Mouse (Mus musculus) midbrain, embryonic 13.5 days (tissue): ENCODE results near the gene Prkcb. TPM values are rescaled to one million over a fixed set of nuclear protein-coding genes. Genes with fewer than 3 reads are reported as not detected.
A peak's percentile ranks its signal among the peaks of the same experiment; 100 is the strongest.

Experiments used
- ATAC-seq: fragments of 200-750 bp; cut with Nextera tagmentation; 2 replicates; pipeline ENCODE4 v1.8.0; 2017; ENCODE audit warnings: mild to moderate bottlenecking, moderate TSS enrichment, moderate library complexity
- H3K27ac ChIP-seq: fragments of 300-500 bp; sonication (generic); 2 replicates; pipeline ENCODE4 v1.5.1; 2015; ENCODE audit warnings: inconsistent platforms, mild to moderate bottlenecking, moderate library complexity
- H3K27me3 ChIP-seq: fragments of 300-500 bp; sonication (generic); 2 replicates; pipeline ENCODE4 v1.6.1; 2015; ENCODE audit warnings: mild to moderate bottlenecking, inconsistent platforms
- H3K36me3 ChIP-seq: fragments of 300-500 bp; sonication (generic); 2 replicates; pipeline ENCODE4 v1.6.1; 2015; ENCODE audit warnings: mild to moderate bottlenecking, inconsistent platforms
- H3K4me1 ChIP-seq: fragments of 300-500 bp; sonication (generic); replicated peaks from 2 replicates; pipeline ENCODE4 v1.6.1; 2015; ENCODE audit warnings: inconsistent platforms
- H3K4me2 ChIP-seq: fragments of 300-500 bp; sonication (generic); replicated peaks from 2 replicates; pipeline ENCODE4 v1.6.1; 2015; ENCODE audit warnings: moderate library complexity, mild to moderate bottlenecking, inconsistent platforms
- H3K4me3 ChIP-seq: fragments of 300-500 bp; sonication (generic); replicated peaks from 2 replicates; pipeline ENCODE4 v1.5.1; 2015; ENCODE audit warnings: mild to moderate bottlenecking, inconsistent platforms
- H3K9ac ChIP-seq: fragments of 300-500 bp; sonication (generic); replicated peaks from 2 replicates; pipeline ENCODE4 v1.6.1; 2015; ENCODE audit warnings: mild to moderate bottlenecking, inconsistent platforms
- H3K9me3 ChIP-seq: fragments of 300-500 bp; sonication (generic); 2 replicates; pipeline ENCODE4 v1.6.1; 2016; ENCODE audit warnings: mild to moderate bottlenecking, inconsistent platforms
- WGBS: fragments of 180-500 bp; shearing (Covaris S2); methylation state at CpG from one replicate; pipeline ENCODE4 v1.1.7; 2015; 5-methylcytosine and 5-hydroxymethylcytosine counted together
- polyA plus RNA-seq: library from polyadenylated mRNA; unstranded; fragments of >200 nt; fragmentation: Nextera tagmentation; extraction: Ambion mirVana; gene quantifications from 2 replicates; pipeline ENCODE4 v1.2.1, GENCODE M21; 2015

Prkcb gene
- polyA plus RNA-seq, 1 experiment from 2014 or later: 46.4 TPM

DNA sequence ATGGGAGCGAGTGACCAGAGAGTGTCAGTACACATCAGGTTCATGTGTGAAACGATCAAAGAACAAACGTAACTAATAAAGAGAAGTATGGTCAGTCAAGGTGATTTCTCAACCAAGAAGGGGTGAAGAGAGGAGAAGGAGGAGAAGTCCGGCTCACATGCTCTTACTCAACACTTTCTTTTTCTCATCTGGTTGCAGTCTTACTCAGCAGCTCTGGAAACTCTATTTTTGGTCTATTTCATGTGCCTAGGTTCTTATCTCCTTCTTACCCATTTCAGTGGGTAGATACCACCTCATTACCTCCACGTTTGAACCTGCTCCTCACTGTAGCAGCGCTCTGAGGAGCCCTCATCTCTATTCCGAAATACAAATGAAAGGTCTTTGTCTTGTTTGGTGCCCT, 31.8 kb upstream of the Prkcb start:
- Histone ChIP-seq H3K9me3 (no peaks in the 10 kb centered on the region), H3K9ac (no peak overlapping the region), H3K4me3 (no peak overlapping the region), H3K4me1 (no peaks in the 10 kb centered on the region), H3K4me2 (no peak overlapping the region), H3K27me3 (no peaks in the 10 kb centered on the region), H3K27ac (no peak overlapping the region), H3K36me3 (no peaks in the 10 kb centered on the region)
- no peak for ATAC-seq
- WGBS: 83% methylated on average over 7 of the region's 7 CpGs

DNA sequence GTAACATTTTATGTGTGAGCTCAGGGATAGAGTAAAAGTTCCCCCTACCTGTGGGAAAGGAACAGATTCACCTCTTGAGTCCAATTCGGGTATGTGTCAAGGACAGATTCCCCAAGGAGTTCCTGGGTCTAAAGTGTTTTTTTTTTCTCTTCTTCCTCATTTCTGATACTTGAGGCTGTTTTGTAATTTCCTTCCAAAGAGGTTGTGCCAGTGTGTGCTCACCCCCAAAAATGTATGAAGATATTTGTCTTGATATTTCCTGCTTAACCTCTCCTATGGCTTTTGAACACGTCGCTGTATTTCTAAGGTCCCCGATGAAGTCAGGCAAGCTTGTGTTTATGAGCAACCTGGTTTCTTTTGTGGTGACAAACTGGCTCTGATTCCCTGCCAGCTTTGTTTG, 30.0 kb upstream of the Prkcb start:
- Histone ChIP-seq H3K9ac (no peak overlapping the region), H3K9me3 (no peaks in the 10 kb centered on the region), H3K4me3 (no peak overlapping the region), H3K27me3 (no peaks in the 10 kb centered on the region), H3K4me2 (no peak overlapping the region), H3K27ac (no peak overlapping the region), H3K4me1 (no peaks in the 10 kb centered on the region), H3K36me3 (no peaks in the 10 kb centered on the region)
- 84% methylated on average over 4 of the region's 4 CpGs for WGBS
- ATAC-seq: no peak

DNA sequence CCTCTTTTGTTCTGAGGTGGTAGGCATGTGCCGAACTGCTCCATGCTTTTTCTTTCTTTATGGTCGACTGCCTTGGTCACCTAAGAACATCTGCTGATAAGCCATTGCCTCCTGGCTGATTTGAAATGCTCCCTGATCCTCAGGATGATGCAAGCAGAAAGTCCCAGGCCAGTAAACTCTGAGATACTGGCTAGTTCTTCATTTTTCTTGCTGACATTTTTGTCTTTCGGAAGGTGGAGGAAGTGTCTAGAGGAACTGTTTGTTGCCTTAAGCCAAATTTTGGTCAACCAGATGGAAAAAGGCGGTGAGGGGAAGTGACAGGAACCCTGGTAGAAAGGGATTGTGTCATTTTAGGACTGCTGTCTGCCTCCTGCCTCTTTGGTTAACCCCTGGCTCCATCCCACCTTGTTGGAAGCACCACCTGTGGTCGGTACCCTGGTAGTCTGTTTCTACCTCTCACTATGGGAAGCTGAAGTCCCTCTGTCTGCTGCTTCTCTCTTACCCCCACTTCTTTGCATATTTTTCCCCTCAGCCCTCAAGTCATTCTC, 28.4 kb upstream of the Prkcb start:
- H3K4me1 ChIP-seq: no peaks in the 10 kb centered on the region
- WGBS: 81% methylated on average over 5 of the region's 5 CpGs
- no peaks in the 10 kb centered on the region for H3K27me3 ChIP-seq

DNA sequence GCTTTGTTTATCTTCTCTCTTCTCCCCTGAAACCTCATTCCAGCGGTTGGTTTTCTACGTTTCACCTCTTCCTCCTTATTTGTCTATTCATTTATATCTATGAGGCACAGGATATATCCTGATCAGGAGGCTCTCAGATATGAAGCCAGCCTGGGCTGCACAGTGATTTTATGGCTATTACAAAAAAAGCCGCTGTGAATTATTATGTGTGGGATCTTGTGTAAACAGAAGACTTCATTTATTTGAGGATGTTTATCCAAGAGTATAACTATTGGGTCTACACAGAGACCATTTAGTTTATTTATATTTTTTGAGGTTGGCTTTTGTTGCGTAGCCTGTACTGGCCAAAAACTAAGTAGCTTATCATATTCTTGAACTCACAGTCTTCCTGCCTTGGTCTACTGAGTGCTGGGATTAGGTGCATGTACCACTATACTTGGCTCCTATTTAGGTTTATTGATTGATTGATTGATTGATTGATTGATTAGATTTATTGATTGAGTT, 19.5 kb upstream of the Prkcb start:
- H3K27ac ChIP-seq: no peak overlapping the region
- no peak for ATAC-seq
- WGBS: 94% methylated on average over 4 of the region's 4 CpGs
- no peak overlapping the region for H3K4me3 ChIP-seq
- no peaks in the 10 kb centered on the region for H3K4me1 ChIP-seq
- H3K9me3 ChIP-seq: no peaks in the 10 kb centered on the region
- no peak overlapping the region for H3K9ac ChIP-seq
- no peak overlapping the region for H3K4me2 ChIP-seq
- H3K27me3 ChIP-seq: no peaks in the 10 kb centered on the region
- no peaks in the 10 kb centered on the region for H3K36me3 ChIP-seq

More for the DNA sequence above, 28.4 kb upstream of the Prkcb start:
- Histone ChIP-seq H3K27ac (no peak overlapping the region), H3K9me3 (no peaks in the 10 kb centered on the region), H3K9ac (no peak overlapping the region), H3K4me3 (no peak overlapping the region), H3K4me2 (no peak overlapping the region), H3K36me3 (no peaks in the 10 kb centered on the region)
- no peak for ATAC-seq

DNA sequence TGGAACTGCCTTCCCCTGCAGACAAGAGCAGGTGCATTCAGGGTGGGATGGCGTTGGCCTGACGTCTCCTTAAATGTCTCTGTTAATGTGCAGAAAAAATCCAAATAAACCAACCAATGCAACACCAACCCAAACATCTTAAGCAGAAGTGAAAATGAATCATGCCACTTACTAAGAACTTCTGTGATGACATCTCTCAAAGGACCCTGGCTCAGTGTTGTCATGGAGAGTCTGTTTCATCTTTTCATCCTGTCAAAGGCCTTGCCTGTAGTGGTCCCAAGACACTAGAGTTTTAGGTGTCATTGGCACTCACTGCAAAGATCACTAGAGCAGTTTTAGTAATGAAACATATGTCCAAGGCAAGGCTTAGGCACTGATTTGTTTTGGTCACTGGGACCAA, 16.2 kb upstream of the Prkcb start:
- Histone ChIP-seq H3K27ac (no peak overlapping the region), H3K36me3 (no peaks in the 10 kb centered on the region), H3K27me3 (no peaks in the 10 kb centered on the region), H3K4me1 (no peaks in the 10 kb centered on the region), H3K4me2 (no peak overlapping the region), H3K4me3 (no peak overlapping the region), H3K9ac (no peak overlapping the region), H3K9me3 (no peaks in the 10 kb centered on the region)
- ATAC-seq: no peak
- WGBS: 87% methylated on average over 2 of the region's 2 CpGs

DNA sequence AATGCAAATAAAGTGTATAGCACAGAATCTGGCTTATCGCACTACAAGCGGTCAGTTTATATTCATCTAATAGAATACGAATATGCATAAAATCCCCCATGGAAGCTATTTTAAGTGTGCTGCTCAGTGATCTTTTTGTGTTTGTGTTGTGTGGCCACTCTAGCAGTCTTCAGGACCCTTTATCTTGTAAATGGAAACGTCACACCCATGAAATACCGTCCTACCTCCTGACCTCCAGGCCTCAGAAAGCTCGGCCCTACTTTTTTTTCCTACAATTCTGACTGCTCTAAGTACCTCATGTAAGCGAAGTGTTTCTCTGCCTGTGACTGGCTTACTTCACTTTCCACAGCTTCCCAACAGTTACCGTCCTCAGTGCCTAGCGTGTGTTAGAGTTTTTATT, 9.0 kb upstream of the Prkcb start:
- Histone ChIP-seq H3K9ac (no peak overlapping the region), H3K4me3 (no peak overlapping the region), H3K27me3 (no peaks in the 10 kb centered on the region), H3K4me2 (no peak overlapping the region), H3K4me1 (no peaks in the 10 kb centered on the region), H3K9me3 (no peaks in the 10 kb centered on the region), H3K36me3 (no peaks in the 10 kb centered on the region), H3K27ac (no peak overlapping the region)
- WGBS: 88% methylated on average over 9 of the region's 9 CpGs
- no peak for ATAC-seq

DNA sequence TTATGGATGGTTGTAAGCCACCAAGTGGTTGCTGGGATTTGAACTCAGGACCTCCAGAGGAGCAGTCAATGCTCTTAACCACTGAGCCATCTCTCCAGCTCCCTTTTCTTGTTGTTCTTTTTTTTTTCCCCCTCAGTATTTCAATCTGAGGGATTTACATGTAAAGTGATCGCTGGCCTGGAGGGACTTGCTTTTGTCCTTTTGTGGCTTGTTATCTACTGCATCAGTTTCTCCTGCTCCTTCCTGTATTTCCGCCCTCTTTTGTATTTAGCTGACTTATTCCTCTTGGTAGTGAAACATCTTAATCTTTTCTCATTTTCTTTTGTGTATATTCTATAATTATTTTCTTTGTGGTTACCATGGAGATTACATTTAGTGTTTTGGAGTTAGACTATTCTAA, 8.2 kb upstream of the Prkcb start:
- Histone ChIP-seq H3K27me3 (no peaks in the 10 kb centered on the region), H3K9me3 (no peaks in the 10 kb centered on the region), H3K4me2 (no peak overlapping the region), H3K27ac (no peak overlapping the region), H3K4me3 (no peak overlapping the region), H3K36me3 (no peaks in the 10 kb centered on the region), H3K4me1 (no peaks in the 10 kb centered on the region), H3K9ac (no peak overlapping the region)
- WGBS: 53% methylated on average over 2 of the region's 2 CpGs
- no peak for ATAC-seq

DNA sequence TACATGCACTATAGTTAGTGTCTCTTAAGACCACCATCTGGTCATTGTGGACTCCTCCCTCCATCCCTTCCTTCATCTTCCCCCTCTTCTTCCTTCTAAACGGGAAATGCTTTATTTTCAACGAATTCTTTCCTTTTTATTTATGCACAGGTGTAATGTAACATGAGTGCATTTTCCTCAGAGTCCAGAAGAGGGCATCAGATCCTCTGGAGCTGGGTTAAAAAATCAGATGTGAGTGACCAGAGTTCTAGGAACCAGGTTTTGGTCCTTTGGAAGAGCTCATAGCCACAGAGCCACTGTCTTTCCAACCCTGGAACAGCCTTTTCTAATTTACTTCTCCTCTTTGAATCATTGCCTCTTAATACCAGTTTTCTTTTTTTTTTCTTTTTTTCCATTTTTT, 6.0 kb upstream of the Prkcb start:
- no peak overlapping the region for H3K4me2 ChIP-seq
- H3K4me1 ChIP-seq: no peaks in the 10 kb centered on the region
- no peak overlapping the region for H3K4me3 ChIP-seq
- H3K36me3 ChIP-seq: no peaks in the 10 kb centered on the region
- H3K27ac ChIP-seq: no peak overlapping the region
- ATAC-seq: no peak
- H3K27me3 ChIP-seq: peaks cover 5% of the 10 kb centered on the region
- no peak overlapping the region for H3K9ac ChIP-seq
- 90% methylated on average over 2 of the region's 2 CpGs for WGBS
- no peaks in the 10 kb centered on the region for H3K9me3 ChIP-seq

DNA sequence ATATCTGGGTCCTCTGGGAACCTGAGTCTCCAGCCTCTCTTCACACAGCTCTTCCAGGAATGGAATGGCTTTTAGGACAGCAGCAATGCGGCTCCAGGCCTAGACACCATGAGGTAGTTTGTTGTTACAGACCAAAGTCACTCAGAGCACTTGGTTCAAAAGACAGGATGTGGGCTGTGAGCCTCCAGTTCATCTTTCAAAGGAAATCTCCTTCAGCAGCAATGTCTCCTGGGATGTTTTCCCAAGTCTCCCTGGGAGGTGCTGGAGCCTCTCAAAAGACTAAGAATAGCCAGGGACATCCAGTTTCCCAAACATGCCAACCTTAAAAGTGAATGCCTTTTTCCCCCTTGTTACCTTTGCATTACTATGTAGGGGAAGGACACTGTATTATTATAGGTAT, 1.3 kb upstream of the Prkcb start:
- Histone ChIP-seq H3K4me3 (no peak overlapping the region), H3K27ac (no peak overlapping the region), H3K4me1 (peaks cover 12% of the 10 kb centered on the region), H3K36me3 (no peaks in the 10 kb centered on the region), H3K27me3 (peaks cover 39% of the 10 kb centered on the region), H3K9ac (no peak overlapping the region), H3K4me2 (no peak overlapping the region), H3K9me3 (no peaks in the 10 kb centered on the region)
- ATAC-seq: no peak
- 61% methylated on average over 1 of the region's 1 CpGs for WGBS

DNA sequence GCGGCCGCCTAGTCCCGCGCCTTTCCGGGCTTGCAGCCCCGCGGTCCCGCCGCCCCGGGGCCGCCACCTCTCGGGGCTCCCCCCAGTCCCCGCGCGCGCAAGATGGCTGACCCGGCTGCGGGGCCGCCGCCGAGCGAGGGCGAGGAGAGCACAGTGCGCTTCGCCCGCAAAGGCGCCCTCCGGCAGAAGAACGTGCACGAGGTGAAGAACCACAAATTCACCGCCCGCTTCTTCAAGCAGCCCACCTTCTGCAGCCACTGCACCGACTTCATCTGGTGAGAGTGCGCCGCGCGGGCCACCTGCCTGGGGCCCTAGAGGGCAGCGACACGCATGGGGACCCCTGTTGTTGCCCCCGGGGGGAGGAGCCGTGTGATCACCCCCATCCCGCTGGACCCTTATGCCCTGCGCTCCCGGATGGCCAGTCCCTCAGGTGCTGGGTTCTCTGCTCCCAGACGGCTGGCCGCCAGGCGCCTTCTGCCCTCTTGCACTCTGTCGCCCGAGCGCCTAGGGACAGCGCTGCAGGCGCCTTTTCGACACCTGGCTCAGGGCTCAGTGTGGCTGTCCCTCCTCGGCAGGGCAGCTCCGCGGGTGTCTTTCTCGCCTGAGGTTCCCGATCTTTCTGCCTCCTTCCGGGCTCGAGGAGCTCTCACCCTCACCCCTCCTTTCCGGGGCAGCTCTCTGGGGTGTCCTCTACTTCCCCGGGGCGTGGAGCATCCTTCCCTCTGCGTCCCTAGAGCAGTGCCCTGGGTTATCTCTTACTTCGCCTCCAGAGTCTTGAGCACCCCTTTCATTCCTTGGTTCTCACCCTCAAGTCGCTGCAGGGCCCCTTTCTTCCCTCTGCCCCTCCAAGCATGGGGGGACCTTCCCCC, 926 bp downstream of the Prkcb start:
- H3K4me2 ChIP-seq: peak overlapping the region; percentile 94
- H3K36me3 ChIP-seq: no peaks in the 10 kb centered on the region
- H3K4me3 ChIP-seq: peak overlapping the region; percentile 65
- H3K27ac ChIP-seq: 0 out of 2 replicates have a peak overlapping the region, but pooled peaks have one; percentile 52
- peak; percentile 83 for ATAC-seq
- H3K9ac ChIP-seq: peak overlapping the region; percentile 66
- WGBS: under 1% methylated on average over 66 of the region's 66 CpGs
- H3K9me3 ChIP-seq: no peaks in the 10 kb centered on the region
- H3K27me3 ChIP-seq: peaks cover 40% of the 10 kb centered on the region
- H3K4me1 ChIP-seq: peaks cover 12% of the 10 kb centered on the region

DNA sequence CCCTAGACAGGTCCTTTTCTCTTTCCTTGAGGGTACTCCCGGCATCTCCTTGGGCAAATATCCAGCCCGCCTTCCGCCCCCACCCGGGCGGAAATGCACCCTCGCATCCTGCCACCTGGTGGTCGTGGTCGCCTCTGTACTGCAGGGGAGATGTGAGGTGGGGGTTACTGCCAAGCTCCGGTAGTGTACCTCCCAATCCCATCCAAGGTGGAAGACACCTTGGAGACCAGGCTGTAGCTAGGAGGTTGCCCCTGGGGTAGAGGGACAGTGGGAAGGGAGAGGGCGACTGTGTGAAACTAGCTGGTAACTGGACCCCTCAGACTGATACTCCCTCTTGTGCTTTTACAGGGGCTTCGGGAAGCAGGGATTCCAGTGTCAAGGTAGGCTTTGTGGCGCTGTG, 1.6 kb downstream of the Prkcb start:
- Histone ChIP-seq H3K36me3 (no peaks in the 10 kb centered on the region), H3K9ac (peak overlapping the region; percentile 66; the same call in 1 of the 2 replicates), H3K27ac (no peak overlapping the region), H3K4me2 (peak overlapping the region; percentile 94), H3K9me3 (no peaks in the 10 kb centered on the region), H3K27me3 (peaks cover 40% of the 10 kb centered on the region), H3K4me1 (peaks cover 12% of the 10 kb centered on the region), H3K4me3 (peak overlapping the region; percentile 65)
- WGBS: 13% methylated on average over 12 of the region's 12 CpGs
- ATAC-seq: 0 out of 2 replicates have a peak, but pooled peaks have one; percentile 3

DNA sequence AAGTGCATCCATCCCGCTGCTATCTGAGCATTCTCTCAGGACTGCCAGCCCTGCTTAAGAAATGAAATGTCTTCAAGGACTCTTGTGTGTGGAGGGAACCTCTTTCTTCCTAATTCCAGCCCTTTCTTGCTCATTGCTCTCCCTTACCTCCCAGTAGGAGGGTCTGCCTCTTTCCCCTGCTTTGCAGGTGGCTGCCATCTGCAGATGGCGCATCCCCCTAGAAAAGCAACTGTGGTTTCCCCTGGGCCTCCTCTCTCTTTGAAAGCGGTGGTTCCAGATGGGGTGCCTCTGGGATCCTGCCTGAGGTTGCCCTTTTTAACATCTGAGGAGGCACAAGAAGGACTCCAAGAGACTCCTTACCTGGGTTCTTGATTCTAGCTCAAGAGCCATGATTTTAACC, 2.2 kb downstream of the Prkcb start:
- Histone ChIP-seq H3K4me3 (peak overlapping the region; percentile 65; the same call in 1 of the 2 replicates), H3K4me2 (peak overlapping the region; percentile 94), H3K9me3 (no peaks in the 10 kb centered on the region), H3K4me1 (peaks cover 12% of the 10 kb centered on the region), H3K9ac (no peak overlapping the region), H3K27me3 (peaks cover 40% of the 10 kb centered on the region), H3K36me3 (no peaks in the 10 kb centered on the region), H3K27ac (no peak overlapping the region)
- WGBS: 56% methylated on average over 3 of the region's 3 CpGs
- ATAC-seq: no peak
